Mouse (Mus musculus) urinary bladder, postnatal 10 days (tissue): Measurements from ENCODE around the gene Rab14.

Experiments
- DNase-seq: peaks from one replicate; pipeline ENCODE4 v3.0.0; 2022; ENCODE audit warnings: low spot score

Rab14 gene

GRCm38 (mm10) chr2:35199971-35200897, 686 bp downstream of the Rab14 start:
- no peak for DNase-seq

- DNase-seq: no peak
Measured at GRCm38 (mm10) chr2:35199541-35199940, 1.4 kb downstream of the Rab14 start.

- no peak for DNase-seq
Measured at GRCm38 (mm10) chr2:35195626-35196544, 5.0 kb downstream of the Rab14 start.

- DNase-seq: no peak
Measured at GRCm38 (mm10) chr2:35193976-35194375, 6.9 kb downstream of the Rab14 start.

- DNase-seq: no peak
Measured at GRCm38 (mm10) chr2:35188929-35189328, 12.0 kb downstream of the Rab14 start.

GRCm38 (mm10) chr2:35183115-35183673, 17.7 kb downstream of the Rab14 start:
- no peak for DNase-seq

GRCm38 (mm10) chr2:35178153-35178552, 22.8 kb downstream of the Rab14 start:
- no peak for DNase-seq

GRCm38 (mm10) chr2:35175281-35176065, 25.4 kb downstream of the Rab14 start:
- no peak for DNase-seq

- DNase-seq: no peak
Measured at GRCm38 (mm10) chr2:35174100-35174499, 26.8 kb downstream of the Rab14 start.

GRCm38 (mm10) chr2:35173666-35174065, 27.3 kb downstream of the Rab14 start:
- no peak for DNase-seq

- DNase-seq: no peak
Measured at GRCm38 (mm10) chr2:35172246-35172645, 28.7 kb downstream of the Rab14 start.

- DNase-seq: no peak
Measured at GRCm38 (mm10) chr2:35171341-35171861, 29.5 kb downstream of the Rab14 start.

GRCm38 (mm10) chr2:35169452-35169851, 31.5 kb downstream of the Rab14 start:
- DNase-seq: no peak

GRCm38 (mm10) chr2:35166816-35167215, 34.1 kb downstream of the Rab14 start:
- no peak for DNase-seq

- no peak for DNase-seq
Measured at GRCm38 (mm10) chr2:35165416-35165815, 35.5 kb downstream of the Rab14 start.

GRCm38 (mm10) chr2:35163396-35163795, 37.5 kb downstream of the Rab14 start:
- DNase-seq: no peak

GRCm38 (mm10) chr2:35161846-35162488, 39.0 kb downstream of the Rab14 start:
- no peak for DNase-seq

GRCm38 (mm10) chr2:35160206-35160605, 40.7 kb downstream of the Rab14 start:
- no peak for DNase-seq

- DNase-seq: no peak
Measured at GRCm38 (mm10) chr2:35158358-35158757, 42.6 kb downstream of the Rab14 start.

GRCm38 (mm10) chr2:35157836-35158235, 43.1 kb downstream of the Rab14 start:
- no peak for DNase-seq

GRCm38 (mm10) chr2:35156985-35157384, 43.9 kb downstream of the Rab14 start:
- no peak for DNase-seq
